Mouse (Mus musculus): ENCODE measurements at regions not wholly inside any gene's neighbourhood (a gene's known extent, or its start where the extent isn't known, plus 50 kb on each side); places are given as distances from the start of the nearest gene placed in this dataset.

GRCm38 (mm10) chr7:37262846-37263245 lies 510.6 kb downstream of the Zfp536 start:
- no peak for TF ChIP-seq CTCF (IDR thresholded peaks at IDR 0.05; ENCODE audit: borderline replicate concordance, insufficient read depth, low read length)
- no peak for TF ChIP-seq POLR2A (IDR thresholded peaks at IDR 0.05; ENCODE audit: low read depth, low read length)

Data from embryonic fibroblast, embryonic 13.5 days (primary cell).